Mouse (Mus musculus) MEL (cell line): ENCODE measurements around the gene Aldh4a1. TPM values are rescaled to one million over a fixed set of nuclear protein-coding genes. Genes with fewer than 3 reads are reported as not detected.

Experiments used
- DNase-seq: peaks from one replicate; pipeline ENCODE4 v3.0.0; 2011; ENCODE audit warnings: low read depth, low spot score
- H3K27ac ChIP-seq: 2 replicates; pipeline ENCODE4 v1.5.1; 2012; ENCODE audit warnings: low read depth, mild to moderate bottlenecking, control low read depth, low read length, moderate library complexity; ENCODE audit not compliant: control insufficient read depth
- H3K27me3 ChIP-seq, 2 experiments: fragments of 150-350 bp in 1 of 2; sonication (generic) in 1 of 2; 2 replicates each; pipeline ENCODE4 v1.6.1; 2012; ENCODE audit warnings: low read length in 2 of 2, mild to moderate bottlenecking in 2 of 2, improper control_type of control experiment in 1 of 2, moderate library complexity in 1 of 2; ENCODE audit not compliant: insufficient read depth in 2 of 2, control insufficient read depth in 1 of 2
- H3K36me3 ChIP-seq, 2 experiments: 2 replicates each; pipeline ENCODE4 v1.6.1; 2012 to 2014; ENCODE audit warnings: low read length in 2 of 2, improper control_type of control experiment in 1 of 2, inconsistent platforms in 1 of 2, mild to moderate bottlenecking in 1 of 2; ENCODE audit not compliant: insufficient read depth in 2 of 2, control insufficient read depth in 1 of 2
- H3K4me1 ChIP-seq, 2 experiments: fragments of 150-350 bp in 1 of 2; sonication (generic) in 1 of 2; 2 replicates each; pipeline ENCODE4 v1.6.1; 2012; ENCODE audit warnings: low read length in 2 of 2, improper control_type of control experiment in 1 of 2, mild to moderate bottlenecking in 1 of 2; ENCODE audit not compliant: insufficient read depth in 2 of 2, control insufficient read depth in 1 of 2
- H3K4me3 ChIP-seq, 2 experiments: fragments of 150-350 bp in 1 of 2; sonication (generic) in 1 of 2; 2 replicates each; pipeline ENCODE4 v1.5.1; 2012; ENCODE audit warnings: low read depth in 2 of 2, low read length in 2 of 2, mild to moderate bottlenecking in 2 of 2, moderate library complexity in 2 of 2, control low read depth in 1 of 2, improper control_type of control experiment in 1 of 2; ENCODE audit not compliant: control insufficient read depth in 1 of 2, insufficient read depth in 1 of 2
- H3K79me2 ChIP-seq: 2 replicates; pipeline ENCODE4 v1.6.1; 2012; ENCODE audit warnings: mild to moderate bottlenecking, low read length, moderate library complexity; ENCODE audit not compliant: control insufficient read depth, poor library complexity, insufficient read depth
- H3K9ac ChIP-seq: 2 replicates; pipeline ENCODE4 v1.6.1; 2012; ENCODE audit warnings: low read depth, mild to moderate bottlenecking, control low read depth, low read length, moderate library complexity; ENCODE audit not compliant: control insufficient read depth, poor library complexity, severe bottlenecking
- H3K9me3 ChIP-seq: fragments of 150-350 bp; sonication (generic); replicated peaks from 2 replicates; pipeline ENCODE4 v1.6.1; 2012; ENCODE audit warnings: mild to moderate bottlenecking, low read length, improper control_type of control experiment, moderate library complexity; ENCODE audit not compliant: insufficient read depth
- BHLHE40 ChIP-seq: IDR thresholded peaks from 2 replicates; pipeline ENCODE4 v1.6.1; 2012; ENCODE audit warnings: low read depth, mild to moderate bottlenecking, inconsistent platforms, low read length, improper control_type of control experiment, borderline replicate concordance
- CHD1 ChIP-seq: IDR thresholded peaks from 2 replicates; pipeline ENCODE4 v1.6.1; 2012; ENCODE audit warnings: low read depth, mild to moderate bottlenecking, inconsistent platforms, low read length, improper control_type of control experiment
- CHD2 ChIP-seq: IDR thresholded peaks from 2 replicates; pipeline ENCODE4 v1.6.1; 2011; ENCODE audit warnings: low read length, improper control_type of control experiment
- CTCF ChIP-seq, 3 experiments: IDR thresholded peaks in 2 of 3; conservative IDR thresholded peaks in 1 of 3; 2 replicates each; pipeline ENCODE4 v1.5.1; 2011 to 2012; ENCODE audit warnings: low read length in 3 of 3, low read depth in 2 of 3, mild to moderate bottlenecking in 2 of 3, improper control_type of control experiment in 1 of 3, inconsistent platforms in 1 of 3, mixed read lengths in 1 of 3, moderate library complexity in 1 of 3; ENCODE audit not compliant: control insufficient read depth in 1 of 3, insufficient read depth in 1 of 3, poor library complexity in 1 of 3, severe bottlenecking in 1 of 3
- ELF1 ChIP-seq: IDR thresholded peaks from 2 replicates; pipeline ENCODE4 v1.6.1; 2014; ENCODE audit warnings: low read depth, mild to moderate bottlenecking, inconsistent platforms, low read length, improper control_type of control experiment, moderate library complexity
- EP300 ChIP-seq, 2 experiments: IDR thresholded peaks; 2 replicates each; pipeline ENCODE4 v1.6.1; 2011; ENCODE audit warnings: improper control_type of control experiment in 2 of 2, low read length in 2 of 2, low read depth in 1 of 2, mild to moderate bottlenecking in 1 of 2
- ETS1 ChIP-seq: IDR thresholded peaks from 2 replicates; pipeline ENCODE4 v1.6.1; 2012; ENCODE audit warnings: low read depth, mild to moderate bottlenecking, inconsistent platforms, low read length, improper control_type of control experiment, moderate library complexity
- GABPA ChIP-seq: IDR thresholded peaks from 2 replicates; pipeline ENCODE4 v1.6.1; 2012; ENCODE audit warnings: low read depth, mild to moderate bottlenecking, inconsistent platforms, low read length, improper control_type of control experiment, moderate library complexity
- GATA1 ChIP-seq: IDR thresholded peaks from 2 replicates; pipeline ENCODE4 v1.6.1; 2011; ENCODE audit warnings: low read depth, low read length, improper control_type of control experiment
- HCFC1 ChIP-seq: IDR thresholded peaks from 2 replicates; pipeline ENCODE4 v1.6.1; 2012; ENCODE audit warnings: low read depth, mild to moderate bottlenecking, inconsistent platforms, low read length, improper control_type of control experiment, moderate library complexity
- KAT2A ChIP-seq: conservative IDR thresholded peaks from 2 replicates; pipeline ENCODE4 v1.6.1; 2012; ENCODE audit warnings: low read depth, low read length, improper control_type of control experiment, inconsistent platforms
- MAFK ChIP-seq: IDR thresholded peaks from 2 replicates; pipeline ENCODE4 v1.6.1; 2011; ENCODE audit warnings: low read depth, mild to moderate bottlenecking, low read length, improper control_type of control experiment, borderline replicate concordance
- MAX ChIP-seq: IDR thresholded peaks from 2 replicates; pipeline ENCODE4 v1.6.1; 2011; ENCODE audit warnings: low read length, improper control_type of control experiment
- MAZ ChIP-seq: IDR thresholded peaks from 2 replicates; pipeline ENCODE4 v1.6.1; 2012; ENCODE audit warnings: low read depth, mild to moderate bottlenecking, inconsistent platforms, low read length, improper control_type of control experiment
- MEF2A ChIP-seq: IDR thresholded peaks from 2 replicates; pipeline ENCODE4 v1.6.1; 2014; ENCODE audit warnings: low read depth, mild to moderate bottlenecking, inconsistent platforms, low read length, improper control_type of control experiment; ENCODE audit not compliant: poor library complexity, insufficient replicate concordance, severe bottlenecking; ENCODE audit errors: extremely low read depth
- MXI1 ChIP-seq: IDR thresholded peaks from 2 replicates; pipeline ENCODE4 v1.6.1; 2011; ENCODE audit warnings: mild to moderate bottlenecking, low read depth, low read length, improper control_type of control experiment
- MYB ChIP-seq: IDR thresholded peaks from 2 replicates; pipeline ENCODE4 v1.6.1; 2011; ENCODE audit warnings: mild to moderate bottlenecking, low read depth, low read length, improper control_type of control experiment
- MYC ChIP-seq: IDR thresholded peaks from 2 replicates; pipeline ENCODE4 v1.6.1; 2011; ENCODE audit warnings: low read depth, mild to moderate bottlenecking, low read length, improper control_type of control experiment, moderate library complexity
- NELFE ChIP-seq: IDR thresholded peaks from 2 replicates; pipeline ENCODE4 v1.6.1; 2011; ENCODE audit warnings: low read depth, low read length, improper control_type of control experiment
- NRF1 ChIP-seq: IDR thresholded peaks from 2 replicates; pipeline ENCODE4 v1.6.1; 2014; ENCODE audit warnings: low read depth, mild to moderate bottlenecking, inconsistent platforms, low read length, improper control_type of control experiment, moderate library complexity; ENCODE audit not compliant: poor library complexity, insufficient read depth, severe bottlenecking
- POLR2A ChIP-seq, 2 experiments: IDR thresholded peaks; 2 replicates each; pipeline ENCODE4 v1.6.1; 2011 to 2012; ENCODE audit warnings: low read length in 2 of 2, mild to moderate bottlenecking in 2 of 2, control low read depth in 1 of 2, improper control_type of control experiment in 1 of 2, low read depth in 1 of 2, moderate library complexity in 1 of 2; ENCODE audit not compliant: control insufficient read depth in 1 of 2, insufficient read depth in 1 of 2, poor library complexity in 1 of 2
- POLR2AphosphoS2 ChIP-seq: IDR thresholded peaks from 2 replicates; pipeline ENCODE4 v1.6.1; 2011; ENCODE audit warnings: low read length, improper control_type of control experiment
- POLR2AphosphoS5 ChIP-seq: IDR thresholded peaks from 2 replicates; pipeline ENCODE4 v1.6.1; 2012; ENCODE audit warnings: low read depth, borderline replicate concordance, mild to moderate bottlenecking, inconsistent platforms, low read length, moderate library complexity, mixed read lengths
- RAD21 ChIP-seq: IDR thresholded peaks from 2 replicates; pipeline ENCODE4 v1.6.1; 2011; ENCODE audit warnings: mild to moderate bottlenecking, low read depth, low read length, improper control_type of control experiment
- RCOR1 ChIP-seq: IDR thresholded peaks from 2 replicates; pipeline ENCODE4 v1.6.1; 2012; ENCODE audit warnings: low read depth, mild to moderate bottlenecking, inconsistent platforms, low read length, improper control_type of control experiment
- SIN3A ChIP-seq: IDR thresholded peaks from 2 replicates; pipeline ENCODE4 v1.6.1; 2012; ENCODE audit warnings: low read length, improper control_type of control experiment, inconsistent platforms
- SMC3 ChIP-seq: IDR thresholded peaks from 2 replicates; pipeline ENCODE4 v1.6.1; 2011; ENCODE audit warnings: low read depth, low read length, improper control_type of control experiment
- TBP ChIP-seq: IDR thresholded peaks from 2 replicates; pipeline ENCODE4 v1.8.0; 2011; ENCODE audit warnings: low read depth, low read length, improper control_type of control experiment
- USF1 ChIP-seq: IDR thresholded peaks from 2 replicates; pipeline ENCODE4 v1.6.1; 2014; ENCODE audit warnings: low read depth, mild to moderate bottlenecking, inconsistent platforms, low read length, improper control_type of control experiment, moderate library complexity
- USF2 ChIP-seq, 2 experiments: IDR thresholded peaks; 2 replicates each; pipeline ENCODE4 v1.6.1; 2011 to 2012; ENCODE audit warnings: improper control_type of control experiment in 2 of 2, low read length in 2 of 2, borderline replicate concordance in 1 of 2, inconsistent platforms in 1 of 2, low read depth in 1 of 2, mild to moderate bottlenecking in 1 of 2; ENCODE audit not compliant: insufficient read depth in 1 of 2
- ZC3H11A ChIP-seq: IDR thresholded peaks from 2 replicates; pipeline ENCODE4 v1.6.1; 2012; ENCODE audit warnings: low read depth, mild to moderate bottlenecking, inconsistent platforms, low read length, improper control_type of control experiment
- ZKSCAN1 ChIP-seq: IDR thresholded peaks from 2 replicates; pipeline ENCODE4 v1.6.1; 2012; ENCODE audit warnings: low read depth, mild to moderate bottlenecking, inconsistent platforms, low read length, improper control_type of control experiment, moderate library complexity
- ZMIZ1 ChIP-seq: IDR thresholded peaks from 2 replicates; pipeline ENCODE4 v1.6.1; 2012; ENCODE audit warnings: low read depth, mild to moderate bottlenecking, inconsistent platforms, low read length, improper control_type of control experiment, moderate library complexity
- ZNF384 ChIP-seq: IDR thresholded peaks from 2 replicates; pipeline ENCODE4 v1.6.1; 2012; ENCODE audit warnings: low read depth, mild to moderate bottlenecking, inconsistent platforms, low read length, improper control_type of control experiment
- polyA plus RNA-seq, 2 experiments: library from polyadenylated mRNA; stranded (reverse) in 1 of 2; unstranded in 1 of 2; fragments of >175 nt in 1 of 2; fragments of >200 nt in 1 of 2; gene quantifications; 2 replicates each; pipeline versions ENCODE4 v1.2.1 to v1.2.4; 2012; ENCODE audit warnings: low replicate concordance in 2 of 2, low read depth in 1 of 2; ENCODE audit not compliant: insufficient read length in 2 of 2, insufficient read depth in 1 of 2, missing spikeins in 1 of 2
- total RNA-seq: library from RNA; depleted of rRNA; stranded (reverse); fragments of 300-350 nt; gene quantifications from 2 replicates; pipeline ENCODE4 v1.2.3, GENCODE M21; 2012; rRNA removed

Aldh4a1 gene
- total RNA-seq, result 11.0 and 11.7 TPM in 2 replicates
- polyA plus RNA-seq, result 10 to 100 TPM in 1 of 2 experiments, not detected in 1; 12.3 TPM

GRCm38 (mm10) chr4:139622373-139623282 lies at the start of gene Aldh4a1:
Aldh4a1 (plus strand) TSS chr4:139622866.
- H3K9me3 ChIP-seq, result no peaks in the 10 kb centered on the region
- H3K79me2 ChIP-seq, result no peaks in the 10 kb centered on the region; the same call in 1 of the 2 replicates
- H3K36me3 ChIP-seq, result peaks cover 0 to 5% of the 10 kb centered on the region in 2 experiments; a peak in 2 of 4 replicates
- peak within 1 kb of the TSS; percentile 79 for H3K9ac ChIP-seq
- peak within 1 kb of the TSS; percentile 90 for H3K27ac ChIP-seq
- no peaks in the 10 kb centered on the region for H3K27me3 ChIP-seq
- H3K4me3 ChIP-seq, result peak within 1 kb of the TSS; percentile 82 to 93
- DNase-seq, result peak; percentile 98
- peaks cover 2 to 8% of the 10 kb centered on the region in 2 experiments; a peak in 3 of 4 replicates for H3K4me1 ChIP-seq
- TF ChIP-seq NRF1 (peak; percentile 65), KAT2A (no peak; the same call in 1 of the 2 replicates), RAD21 (no peak), NELFE (peak; percentile 71), SMC3 (no peak), MAZ (peak; percentile 59; the same call in 1 of the 2 replicates), MAFK (no peak), ZKSCAN1 (no peak), ZC3H11A (no peak), GATA1 (peak; percentile 83), POLR2AphosphoS5 (no peak), USF2 (IDR thresholded peaks at IDR 0.05; ENCODE audit: borderline replicate concordance in 1 of 2, insufficient read depth in 1 of 2, low read depth in 1 of 2, low read length in 2 of 2) (no peak), BHLHE40 (peak; percentile 59; the same call in 1 of the 2 replicates), ZNF384 (no peak), SIN3A (peak; percentile 82), CHD1 (peak; percentile 100), MYB (no peak), ZMIZ1 (peak; percentile 89), MEF2A (0 out of 2 replicates have a peak, but pooled peaks have one; percentile 30), CTCF (IDR thresholded peaks at IDR 0.05 in 2 of 3, conservative IDR thresholded peaks at IDR 0.05 in 1 of 3; ENCODE audit: control insufficient read depth in 1 of 3, insufficient read depth in 1 of 3, low read depth in 2 of 3, low read length in 3 of 3, poor library complexity in 1 of 3, severe bottlenecking in 1 of 3) (no peak), CHD2 (no peak), MXI1 (peak; percentile 47), GABPA (no peak), TBP (peak; percentile 84; the same call in 1 of the 2 replicates), MAX (peak; percentile 51; the same call in 1 of the 2 replicates), ELF1 (no peak), ETS1 (peak; percentile 65), POLR2A (IDR thresholded peaks at IDR 0.05; ENCODE audit: control insufficient read depth in 1 of 2, insufficient read depth in 1 of 2, low read depth in 1 of 2, low read length in 2 of 2, poor library complexity in 1 of 2) (peak; percentile 66 to 78), HCFC1 (peak; percentile 77), POLR2AphosphoS2 (peak; percentile 64; the same call in 1 of the 2 replicates), EP300 (IDR thresholded peaks at IDR 0.05; ENCODE audit: low read depth in 1 of 2, low read length in 2 of 2) (peak; percentile 49 to 69; a peak in 2 of 4 replicates), RCOR1 (peak; percentile 59; the same call in 1 of the 2 replicates), USF1 (peak; percentile 52; the same call in 1 of the 2 replicates), MYC (0 out of 2 replicates have a peak, but pooled peaks have one; percentile 22)
